ENCODE assay signal across 9 mouse cellular contexts in the genomic region with DNA sequence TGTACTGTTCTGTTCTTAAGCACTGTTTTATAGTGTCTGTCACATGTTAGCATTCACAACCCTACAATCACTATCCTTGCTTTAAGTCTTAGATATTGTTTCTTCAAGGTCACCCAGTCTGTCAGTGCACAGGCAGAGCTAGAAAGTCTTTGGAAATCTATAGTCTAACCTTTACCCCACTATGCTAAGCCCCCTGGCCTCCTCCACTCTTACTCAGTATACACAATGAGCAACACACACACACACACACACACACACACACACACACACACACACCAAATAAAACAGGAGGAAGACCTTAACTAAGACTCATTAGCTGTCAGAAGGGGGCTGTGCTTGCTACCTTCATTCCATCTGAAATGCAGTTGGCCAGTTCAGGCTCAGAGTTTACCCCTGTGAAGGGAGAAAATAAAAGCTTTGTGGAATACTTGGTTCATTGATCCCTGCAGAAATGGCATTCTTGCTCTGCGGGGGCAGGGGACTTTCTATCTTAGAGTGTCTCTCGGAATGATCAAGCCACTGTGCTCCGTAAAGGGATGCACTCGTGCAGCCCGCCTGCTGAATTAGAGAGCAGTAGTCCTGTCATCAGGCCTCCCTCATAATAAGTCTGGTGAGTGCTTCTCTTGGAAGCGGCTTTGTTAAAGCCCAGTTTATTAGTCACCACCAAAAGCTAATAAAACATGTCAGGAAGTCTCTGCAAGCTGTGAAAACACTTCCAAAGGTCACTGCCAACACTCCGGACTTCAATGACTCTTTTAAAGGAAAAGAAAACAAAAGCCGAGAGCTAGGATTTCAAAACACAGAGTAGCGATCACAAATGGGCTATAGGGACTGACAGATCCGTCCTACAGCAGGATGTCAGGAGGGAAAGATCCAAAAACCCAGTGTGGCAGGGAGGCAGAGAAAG.
A peak's percentile ranks its signal among the peaks of the same experiment; 100 is the strongest.
DNase-seq lines count a peak whose midpoint lies in the region; ATAC-seq and TF ChIP-seq lines count a peak whose summit lies in the region.
"Had no signal": no experiment of that assay in that cellular context is flagged by ENCODE, and none has a peak within 500 bp of the region (broad histone marks: within the 10 kb centered on the region; RNA-seq: fewer than 3 reads in every experiment).

No protein-coding gene starts in this region.

- no peak for TF ChIP-seq POLR2A in limb, embryonic 14.5 days (IDR thresholded peaks at IDR 0.05; ENCODE audit: borderline replicate concordance, extremely low read depth, insufficient read depth, insufficient read length)

- peak; percentile 25 to 29 for DNase-seq in kidney, adult 8-10 months
- no peak for DNase-seq in kidney, postnatal 25 days
- DNase-seq in forelimb bud, embryonic 11.5 days (ENCODE audit: low read depth, low spot score) = peak; percentile 52
- peak; percentile 60 for DNase-seq in limb, embryonic 14.5 days (ENCODE audit: low spot score)
- DNase-seq in testis, postnatal 14 days (ENCODE audit: low spot score) = no peak
- no peak for DNase-seq in left cerebral cortex, adult 9 months (ENCODE audit: low spot score in 2 of 2)
- DNase-seq in layer of hippocampus, adult 18-20 months (ENCODE audit: low spot score in 2 of 2) = no peak

- H3K9ac ChIP-seq in limb, embryonic 14.5 days (ENCODE audit: low read depth, low read length, severe bottlenecking) = no peak overlapping the region
- no peak overlapping the region for H3K9ac ChIP-seq in neural tube, embryonic 15.5 days (replicated peaks)

- WGBS in limb, embryonic 14.5 days = 17% methylated on average over 10 of the region's 10 CpGs
- 4% methylated on average over 10 of the region's 10 CpGs for WGBS in neural tube, embryonic 15.5 days

- H3K9me3 ChIP-seq in limb, embryonic 14.5 days (ENCODE audit: control insufficient read depth, low read length) = no peaks in the 10 kb centered on the region
- H3K9me3 ChIP-seq in neural tube, embryonic 15.5 days (replicated peaks) = no peaks in the 10 kb centered on the region

- H3K4me2 ChIP-seq in limb, embryonic 14.5 days (replicated peaks; ENCODE audit: low read depth, low read length, severe bottlenecking) = no peak overlapping the region
- peak overlapping the region; percentile 15; the same call in 1 of the 2 replicates for H3K4me2 ChIP-seq in neural tube, embryonic 15.5 days

- no peak overlapping the region for H3K4me3 ChIP-seq in limb, embryonic 14.5 days (replicated peaks; ENCODE audit: low read length)
- no peak overlapping the region for H3K4me3 ChIP-seq in neural tube, embryonic 15.5 days (replicated peaks)
- H3K4me3 ChIP-seq: myocyte had no signal

- peak; percentile 41; the same call in 1 of the 2 replicates for ATAC-seq in limb, embryonic 14.5 days (ENCODE audit: low FRiP score, low read depth)
- no peak; the same call in 1 of the 2 replicates for ATAC-seq in neural tube, embryonic 15.5 days (ENCODE audit: low FRiP score)

- H3K27ac ChIP-seq in limb, embryonic 14.5 days (replicated peaks; ENCODE audit: low read depth, low read length) = no peak overlapping the region
- no peak overlapping the region for H3K27ac ChIP-seq in neural tube, embryonic 15.5 days (replicated peaks)

- H3K4me1 ChIP-seq in limb, embryonic 14.5 days (ENCODE audit: control insufficient read depth, insufficient read depth, low read length) = peaks cover 7% of the 10 kb centered on the region; the same call in 1 of the 2 replicates
- peaks cover 11% of the 10 kb centered on the region for H3K4me1 ChIP-seq in neural tube, embryonic 15.5 days

- no peaks in the 10 kb centered on the region for H3K36me3 ChIP-seq in limb, embryonic 14.5 days (ENCODE audit: control insufficient read depth, insufficient read depth, low read length)
- no peaks in the 10 kb centered on the region for H3K36me3 ChIP-seq in neural tube, embryonic 15.5 days

- H3K27me3 ChIP-seq in limb, embryonic 14.5 days (ENCODE audit: control insufficient read depth, insufficient read depth, low read length) = no peaks in the 10 kb centered on the region
- no peaks in the 10 kb centered on the region for H3K27me3 ChIP-seq in neural tube, embryonic 15.5 days (replicated peaks)

Comparison
In these comparisons a context has a peak if more than half of its experiments do, and no peak if none do; other contexts are left out.
1. DNase-seq: peak in kidney, adult 8-10 months (2 of 2), forelimb bud, embryonic 11.5 days (single experiment) and limb, embryonic 14.5 days (single experiment); none in kidney, postnatal 25 days (0 of 2), testis, postnatal 14 days (single experiment), left cerebral cortex, adult 9 months (0 of 2) and layer of hippocampus, adult 18-20 months (0 of 2).